Mouse (Mus musculus) spleen, adult 2 months (tissue): ENCODE results near the gene Nlrc5.

Source experiments
- CTCF ChIP-seq: fragments of 200-500 bp; IDR thresholded peaks from 2 replicates; pipeline ENCODE4 v1.5.1; 2011; ENCODE audit warnings: mild to moderate bottlenecking, inconsistent platforms; ENCODE audit not compliant: insufficient read depth, insufficient read length, insufficient replicate concordance; ENCODE audit errors: extremely low read depth
- POLR2A ChIP-seq: fragments of 200-500 bp; IDR thresholded peaks from 2 replicates; pipeline ENCODE4 v1.6.1; 2011; ENCODE audit warnings: low read depth, low read length, inconsistent platforms

- TF ChIP-seq CTCF, result no peak
- no peak for TF ChIP-seq POLR2A
These were observed 96.5 kb downstream of the Nlrc5 start for GRCm38 (mm10) chr8:94530643-94531042.
